Comparison of ENCODE assay signal across 13 mouse cellular contexts in genomic region chr11:67468846-67469245, GRCm38 (mm10). TPM values are rescaled to one million over a fixed set of nuclear protein-coding genes. Genes with fewer than 3 reads are reported as not detected.
DNase-seq lines count a peak whose midpoint lies in the region; ATAC-seq lines count a peak whose summit lies in the region.
"Had no signal": no experiment of that assay in that cellular context is flagged by ENCODE, and none has a peak within 500 bp of the region (broad histone marks: within the 10 kb centered on the region; RNA-seq: fewer than 3 reads in every experiment).

No protein-coding gene starts in this region.

- no peak overlapping the region for H3K4me3 ChIP-seq in kidney, embryonic 15.5 days (replicated peaks)
- H3K4me3 ChIP-seq in hindbrain, embryonic 13.5 days, result no peak overlapping the region
- H3K4me3 ChIP-seq: forebrain, embryonic 13.5 days; hindbrain, embryonic 10.5 days; limb, embryonic 15.5 days; megakaryocyte, embryonic 14.5 days had no signal

- no peak overlapping the region for H3K9ac ChIP-seq in kidney, embryonic 15.5 days
- no peak overlapping the region for H3K9ac ChIP-seq in hindbrain, embryonic 13.5 days
- H3K9ac ChIP-seq: forebrain, embryonic 13.5 days; limb, embryonic 15.5 days had no signal

- 0 out of 2 replicates have a peak, but pooled peaks cover 6% of the 10 kb centered on the region for H3K4me1 ChIP-seq in kidney, embryonic 15.5 days
- H3K4me1 ChIP-seq in hindbrain, embryonic 13.5 days (replicated peaks), result no peaks in the 10 kb centered on the region
- H3K4me1 ChIP-seq: forebrain, embryonic 13.5 days; hindbrain, embryonic 10.5 days; megakaryocyte, embryonic 14.5 days had no signal

- H3K27ac ChIP-seq in kidney, embryonic 15.5 days, result no peak overlapping the region
- H3K27ac ChIP-seq in hindbrain, embryonic 13.5 days, result no peak overlapping the region
- H3K27ac ChIP-seq: forebrain, embryonic 13.5 days; hindbrain, embryonic 10.5 days; limb, embryonic 15.5 days had no signal

- H3K4me2 ChIP-seq in kidney, embryonic 15.5 days, result no peak overlapping the region
- no peak overlapping the region for H3K4me2 ChIP-seq in hindbrain, embryonic 13.5 days
- H3K4me2 ChIP-seq: forebrain, embryonic 13.5 days; limb, embryonic 15.5 days had no signal

- no peaks in the 10 kb centered on the region for H3K27me3 ChIP-seq in kidney, embryonic 15.5 days
- H3K27me3 ChIP-seq in hindbrain, embryonic 13.5 days, result no peaks in the 10 kb centered on the region
- H3K27me3 ChIP-seq: forebrain, embryonic 13.5 days; limb, embryonic 15.5 days had no signal

- no peaks in the 10 kb centered on the region for H3K9me3 ChIP-seq in kidney, embryonic 15.5 days (replicated peaks)
- H3K9me3 ChIP-seq in hindbrain, embryonic 13.5 days, result no peaks in the 10 kb centered on the region
- H3K9me3 ChIP-seq: forebrain, embryonic 13.5 days; hindbrain, embryonic 10.5 days; limb, embryonic 15.5 days; megakaryocyte, embryonic 14.5 days had no signal

- no peak for ATAC-seq in kidney, embryonic 15.5 days (replicated peaks; ENCODE audit: low FRiP score)
- ATAC-seq in hindbrain, embryonic 13.5 days (ENCODE audit: low FRiP score), result no peak
- ATAC-seq: forebrain, embryonic 13.5 days had no signal

- WGBS in kidney, embryonic 15.5 days, result 73% methylated on average over 7 of the region's 7 CpGs
- 73% methylated on average over 7 of the region's 7 CpGs for WGBS in hindbrain, embryonic 13.5 days

- no peaks in the 10 kb centered on the region for H3K36me3 ChIP-seq in kidney, embryonic 15.5 days
- H3K36me3 ChIP-seq in hindbrain, embryonic 13.5 days, result no peaks in the 10 kb centered on the region
- H3K36me3 ChIP-seq: hindbrain, embryonic 10.5 days; limb, embryonic 15.5 days had no signal

- DNase-seq in kidney, adult 18-20 months, result peak; percentile 32
- DNase-seq in adrenal gland, adult 18-20 months (ENCODE audit: low spot score in 2 of 2), result peak; percentile 35 to 43
- DNase-seq in gastrocnemius, postnatal 36 days, result peak; percentile 15 to 18
- DNase-seq in kidney, postnatal 14 days, result peak; percentile 41
- DNase-seq in frontal cortex, adult 2 months (ENCODE audit: extremely low spot score in 1 of 2, low spot score in 1 of 2), result no peak
- no peak for DNase-seq in left cerebral cortex, postnatal 4 days
- DNase-seq: thymus, adult 2 months had no signal

- intact Hi-C loops in gastrocnemius, postnatal 36 days (cut with DNase I), result no loop called here
- intact Hi-C loops in left cerebral cortex, postnatal 4 days (cut with DNase I), result no loop called here

RNA-seq across cellular contexts. Expression of gene Gas7, which starts 13.6 kb away (rescaled TPM):
- 10.8 and 12.9 TPM in 2 replicates for polyA plus RNA-seq in kidney, embryonic 15.5 days (2015; fragmentation: Nextera tagmentation; extraction: Ambion mirVana)
- 10 to 100 TPM; 35.5 to 52.9 TPM for total RNA-seq in adrenal gland, adult 18-20 months (2021)
- total RNA-seq in gastrocnemius, postnatal 36 days (2021), result 10 to 100 TPM in 1 of 2 experiments, 1 to 10 TPM in 1; 6.9 to 10.2 TPM
- 158 and 166 TPM in 2 replicates for polyA plus RNA-seq in frontal cortex, adult 2 months (2012; rRNA removed)
- polyA plus RNA-seq in hindbrain, embryonic 13.5 days (2015; fragmentation: Nextera tagmentation; extraction: Ambion mirVana), result 11.0 and 11.3 TPM in 2 replicates
- 100 to 1,000 TPM; 371 to 375 TPM for total RNA-seq in left cerebral cortex, postnatal 4 days (2021)

Comparison
In these comparisons a context has a peak if more than half of its experiments do, and no peak if none do; other contexts are left out.
1. DNase-seq: peak in kidney, adult 18-20 months (single experiment), adrenal gland, adult 18-20 months (2 of 2), gastrocnemius, postnatal 36 days (2 of 2) and kidney, postnatal 14 days (single experiment); none in frontal cortex, adult 2 months (0 of 2) and left cerebral cortex, postnatal 4 days (single experiment).
2. RNA of gene Gas7, which starts 13.6 kb away (total RNA-seq): 371 to 375 TPM in left cerebral cortex, postnatal 4 days; 35.5 to 52.9 TPM in adrenal gland, adult 18-20 months and 6.9 to 10.2 TPM in gastrocnemius, postnatal 36 days; every median in the first group is over 4 times any median in the second.